Mouse (Mus musculus) stomach, embryonic 14.5 days (tissue): ENCODE results near the gene Prpsap2. TPM values are rescaled to one million over a fixed set of nuclear protein-coding genes. Genes with fewer than 3 reads are reported as not detected.

ENCODE experiments used
- ATAC-seq: fragments of 200-750 bp; cut with Nextera tagmentation; 2 replicates; pipeline ENCODE4 v1.8.0; 2017; ENCODE audit warnings: low read depth, moderate TSS enrichment; ENCODE audit not compliant: insufficient number of reproducible peaks, insufficient read depth, low FRiP score
- H3K27ac ChIP-seq: fragments of 300-500 bp; sonication (generic); 2 replicates; pipeline ENCODE4 v1.5.1; 2014; ENCODE audit warnings: mild to moderate bottlenecking, low read length, moderate library complexity, mixed read lengths
- H3K27me3 ChIP-seq: fragments of 300-500 bp; sonication (generic); 2 replicates; pipeline ENCODE4 v1.6.1; 2014; ENCODE audit warnings: low read length, control low read depth, mixed read lengths; ENCODE audit not compliant: control insufficient read depth, insufficient read depth
- H3K36me3 ChIP-seq: fragments of 300-500 bp; sonication (generic); 2 replicates; pipeline ENCODE4 v1.6.1; 2014; ENCODE audit warnings: mild to moderate bottlenecking, control low read depth, low read length, moderate library complexity, mixed read lengths; ENCODE audit not compliant: control insufficient read depth, insufficient read depth
- H3K4me1 ChIP-seq: fragments of 300-500 bp; sonication (generic); 2 replicates; pipeline ENCODE4 v1.6.1; 2014; ENCODE audit warnings: low read length, control low read depth, mixed read lengths; ENCODE audit not compliant: control insufficient read depth, insufficient read depth
- H3K4me2 ChIP-seq: fragments of 300-500 bp; sonication (generic); replicated peaks from 2 replicates; pipeline ENCODE4 v1.6.1; 2014; ENCODE audit warnings: low read depth, low read length, control low read depth
- H3K4me3 ChIP-seq: fragments of 300-500 bp; sonication (generic); 2 replicates; pipeline ENCODE4 v1.5.1; 2014; ENCODE audit warnings: low read depth, low read length, control low read depth
- H3K9ac ChIP-seq: fragments of 300-500 bp; sonication (generic); replicated peaks from 2 replicates; pipeline ENCODE4 v1.6.1; 2014; ENCODE audit warnings: low read depth, mild to moderate bottlenecking, control low read depth, low read length, moderate library complexity, mixed read lengths
- H3K9me3 ChIP-seq: fragments of 300-500 bp; sonication (generic); 2 replicates; pipeline ENCODE4 v1.6.1; 2016; ENCODE audit warnings: low read depth, low read length, control low read depth; ENCODE audit not compliant: control insufficient read depth
- WGBS: fragments of 180-500 bp; shearing (Covaris S2); extraction: QIAGEN DNeasy Blood & Tissue Kit; methylation state at CpG from one replicate; pipeline ENCODE4 v1.1.7; 2014; 5-methylcytosine and 5-hydroxymethylcytosine counted together
- polyA plus RNA-seq: library from polyadenylated mRNA; unstranded; fragments of >200 nt; fragmentation: Nextera tagmentation; extraction: Ambion mirVana; gene quantifications from 2 replicates; pipeline ENCODE4 v1.2.1, GENCODE M21; 2014

Gene Prpsap2
- polyA plus RNA-seq, 1 experiment from 2014 or later, result 25.4 TPM

- H3K36me3 ChIP-seq, result no peaks in the 10 kb centered on the region; the same call in 1 of the 2 replicates
- WGBS, result 87% methylated on average over 5 of the region's 5 CpGs
- no peak overlapping the region for H3K9ac ChIP-seq
- no peaks in the 10 kb centered on the region for H3K27me3 ChIP-seq
- no peak overlapping the region for H3K4me3 ChIP-seq
- ATAC-seq, result no peak
- no peaks in the 10 kb centered on the region for H3K9me3 ChIP-seq
- H3K27ac ChIP-seq, result no peak overlapping the region
- H3K4me2 ChIP-seq, result no peak overlapping the region
- H3K4me1 ChIP-seq, result no peaks in the 10 kb centered on the region
These were observed 68.9 kb downstream of the Prpsap2 start for GRCm38 (mm10) chr11:61692996-61693395.

- H3K27ac ChIP-seq, result no peak overlapping the region
- ATAC-seq, result no peak
These were observed 74.3 kb downstream of the Prpsap2 start for GRCm38 (mm10) chr11:61687595-61687994.

GRCm38 (mm10) chr11:61686906-61687453 lies 74.9 kb downstream of the Prpsap2 start:
- no peak for ATAC-seq
- no peak overlapping the region for H3K9ac ChIP-seq
- H3K4me2 ChIP-seq, result no peak overlapping the region
- H3K9me3 ChIP-seq, result no peaks in the 10 kb centered on the region
- 55% methylated on average over 10 of the region's 10 CpGs for WGBS
- peaks cover 12% of the 10 kb centered on the region; the same call in 1 of the 2 replicates for H3K27me3 ChIP-seq
- H3K4me3 ChIP-seq, result no peak overlapping the region
- H3K4me1 ChIP-seq, result peaks cover 9% of the 10 kb centered on the region; the same call in 1 of the 2 replicates
- no peaks in the 10 kb centered on the region for H3K36me3 ChIP-seq
- H3K27ac ChIP-seq, result no peak overlapping the region

More at GRCm38 (mm10) chr11:61687595-61687994, 74.3 kb downstream of the Prpsap2 start:
- H3K4me3 ChIP-seq, result no peak overlapping the region
- 37% methylated on average over 2 of the region's 2 CpGs for WGBS
- no peak overlapping the region for H3K9ac ChIP-seq
- H3K4me1 ChIP-seq, result peaks cover 9% of the 10 kb centered on the region; the same call in 1 of the 2 replicates
- H3K27me3 ChIP-seq, result peaks cover 12% of the 10 kb centered on the region; the same call in 1 of the 2 replicates
- H3K36me3 ChIP-seq, result no peaks in the 10 kb centered on the region
- no peaks in the 10 kb centered on the region for H3K9me3 ChIP-seq
- H3K4me2 ChIP-seq, result no peak overlapping the region

- Histone ChIP-seq H3K36me3 (no peaks in the 10 kb centered on the region), H3K27ac (no peak overlapping the region), H3K9me3 (no peaks in the 10 kb centered on the region), H3K4me1 (peaks cover 9% of the 10 kb centered on the region; the same call in 1 of the 2 replicates), H3K27me3 (peaks cover 12% of the 10 kb centered on the region; the same call in 1 of the 2 replicates), H3K9ac (no peak overlapping the region), H3K4me3 (no peak overlapping the region), H3K4me2 (no peak overlapping the region)
- ATAC-seq, result no peak; the same call in 1 of the 2 replicates
- WGBS, result 40% methylated on average over 2 of the region's 2 CpGs
These were observed 75.7 kb downstream of the Prpsap2 start for GRCm38 (mm10) chr11:61686141-61686540.

- Histone ChIP-seq H3K9me3 (no peaks in the 10 kb centered on the region), H3K4me3 (peak overlapping the region; percentile 41; the same call in 1 of the 2 replicates), H3K36me3 (no peaks in the 10 kb centered on the region), H3K9ac (no peak overlapping the region), H3K27me3 (peaks cover 12% of the 10 kb centered on the region; the same call in 1 of the 2 replicates), H3K27ac (no peak overlapping the region), H3K4me1 (peaks cover 9% of the 10 kb centered on the region; the same call in 1 of the 2 replicates), H3K4me2 (peak overlapping the region; percentile 61)
- ATAC-seq, result no peak
- 66% methylated on average over 8 of the region's 8 CpGs for WGBS
These were observed 76.7 kb downstream of the Prpsap2 start for GRCm38 (mm10) chr11:61685119-61685725.

GRCm38 (mm10) chr11:61683907-61684731 lies 77.8 kb downstream of the Prpsap2 start, which contains the start of gene Fam83g:
Fam83g (plus strand) TSS chr11:61684091.
- Histone ChIP-seq H3K9me3 (no peaks in the 10 kb centered on the region), H3K4me2 (peak within 1 kb of the TSS; percentile 61), H3K9ac (peak within 1 kb of the TSS; percentile 36), H3K27me3 (peaks cover 12% of the 10 kb centered on the region; the same call in 1 of the 2 replicates), H3K36me3 (no peaks in the 10 kb centered on the region), H3K27ac (no peak within 1 kb of the TSS), H3K4me3 (peak within 1 kb of the TSS; percentile 41), H3K4me1 (peaks cover 9% of the 10 kb centered on the region; the same call in 1 of the 2 replicates)
- WGBS, result 2% methylated on average over 76 of the region's 76 CpGs
- ATAC-seq, result peak; percentile 76

Other genes with a start within 250 kb of the Prpsap2 start
- gene Epn2, start 182.4 kb downstream of the Prpsap2 start, polyA plus RNA-seq, result 28.7 and 32.6 TPM in 2 replicates
- gene Grap, start 108.8 kb downstream of the Prpsap2 start, polyA plus RNA-seq, result 4.8 and 7.1 TPM in 2 replicates
- 3.2 and 3.4 TPM in 2 replicates for gene Fam83g, start 78.0 kb downstream of the Prpsap2 start, polyA plus RNA-seq
- gene Slc5a10, start 41.3 kb downstream of the Prpsap2 start, polyA plus RNA-seq, result not detected in 2 replicates
- 19.2 and 20.4 TPM in 2 replicates for gene Ulk2, start 93.0 kb upstream of the Prpsap2 start, polyA plus RNA-seq
- gene Akap10, start 168.2 kb upstream of the Prpsap2 start, polyA plus RNA-seq, result 19.1 and 22.1 TPM in 2 replicates
- 10.0 and 11.9 TPM in 2 replicates for gene Specc1, start 194.7 kb upstream of the Prpsap2 start, polyA plus RNA-seq